Mouse (Mus musculus) forelimb bud, embryonic 11.5 days (tissue): ENCODE measurements at regions not wholly inside any gene's neighbourhood (a gene's known extent, or its start where the extent isn't known, plus 50 kb on each side); places are given as distances from the start of the nearest gene placed in this dataset.

Experiments
- DNase-seq: peaks from one replicate; pipeline ENCODE4 v3.0.0-alpha.2; 2012; ENCODE audit warnings: low read depth, low spot score

DNA sequence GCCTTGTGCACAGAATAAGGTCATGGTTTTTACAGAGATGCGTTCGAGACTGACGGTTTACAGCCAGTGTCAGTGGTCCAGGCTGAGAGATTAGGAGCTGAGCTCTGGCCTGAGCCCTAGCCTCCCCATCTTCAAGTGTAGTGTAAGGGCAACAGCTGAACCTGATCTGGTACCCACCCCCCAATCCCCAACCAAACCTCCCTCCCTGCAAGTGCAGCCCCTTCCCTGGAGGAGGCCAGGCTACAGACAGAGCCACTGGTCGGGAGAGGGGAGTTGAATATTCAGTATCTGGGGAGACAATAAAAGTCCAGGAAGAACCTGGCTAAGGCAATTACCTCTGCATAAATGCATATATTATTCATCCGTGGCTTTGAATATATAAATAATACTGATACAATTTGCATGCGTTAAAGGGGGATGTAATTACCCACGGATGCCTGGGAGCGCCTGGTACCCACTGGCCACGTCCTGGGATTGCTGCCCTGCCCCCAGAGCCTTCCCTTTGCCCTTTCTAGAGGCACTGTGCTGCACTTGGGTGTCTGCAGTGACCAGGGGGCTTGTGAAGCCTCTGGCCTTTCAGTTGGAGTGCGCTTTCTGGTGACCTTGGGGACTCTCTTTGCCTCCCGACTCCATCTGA, 95.5 kb upstream of the Mvb12b start:
- no peak for DNase-seq

DNA sequence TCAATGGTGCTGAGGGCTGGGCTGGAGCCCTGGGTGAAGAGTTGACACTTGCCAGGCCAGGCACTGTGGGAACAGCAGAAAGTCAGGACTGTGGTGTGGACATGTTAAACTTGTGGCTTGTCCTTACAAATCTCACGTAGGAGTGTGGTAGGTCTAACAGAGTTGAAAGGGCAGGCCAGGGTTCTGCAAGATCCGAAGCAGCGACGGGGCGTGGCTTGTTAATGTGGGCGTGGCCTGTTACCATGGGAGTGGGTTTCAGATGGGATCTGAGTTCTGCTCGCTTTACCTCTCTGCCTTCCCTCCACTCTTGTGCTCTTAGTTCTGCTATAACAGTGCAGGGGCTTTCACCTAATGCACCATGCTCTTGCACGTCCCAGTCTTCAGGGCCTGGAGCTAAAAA, 94.2 kb upstream of the Mvb12b start:
- DNase-seq, result no peak

DNA sequence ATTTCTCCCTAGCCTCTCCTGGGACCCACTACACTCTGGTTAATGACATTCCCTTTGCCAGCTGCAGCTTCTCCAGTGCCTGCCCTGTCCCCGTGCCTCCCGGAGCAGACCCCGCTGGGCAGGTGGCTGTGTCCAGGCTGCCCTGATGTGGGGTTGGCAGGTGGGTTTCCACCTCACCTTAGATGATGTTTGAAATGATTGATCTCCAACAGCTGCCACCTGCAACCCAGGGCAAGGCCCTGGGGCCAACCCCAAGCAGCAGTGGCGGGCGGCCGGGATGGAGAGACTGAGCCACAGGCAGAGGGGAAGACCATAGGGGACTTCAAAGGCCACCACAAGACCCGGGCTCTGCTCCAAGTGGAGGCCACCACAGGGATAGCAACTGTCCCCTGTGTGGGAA, 93.6 kb upstream of the Mvb12b start:
- DNase-seq, result no peak

DNA sequence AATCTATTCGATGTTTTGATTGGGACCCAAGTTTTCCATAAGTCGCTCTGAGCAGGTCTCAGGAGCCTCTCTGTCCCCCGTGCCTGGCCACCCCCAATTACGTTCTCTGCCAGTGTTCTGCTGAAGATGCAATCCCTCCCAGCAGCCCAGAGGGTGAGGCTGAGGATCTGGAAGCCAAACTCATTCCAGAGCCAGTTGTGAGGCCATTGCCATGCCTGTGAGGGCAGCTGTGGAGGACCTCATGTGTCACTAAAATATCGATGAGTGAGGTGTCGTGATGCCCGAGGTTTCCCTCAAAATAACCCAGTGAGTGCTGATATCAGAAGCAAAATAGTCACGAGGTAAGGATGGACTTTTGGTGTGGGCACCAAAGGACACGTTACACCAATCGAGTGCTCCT, 93.1 kb upstream of the Mvb12b start:
- DNase-seq, result no peak

DNA sequence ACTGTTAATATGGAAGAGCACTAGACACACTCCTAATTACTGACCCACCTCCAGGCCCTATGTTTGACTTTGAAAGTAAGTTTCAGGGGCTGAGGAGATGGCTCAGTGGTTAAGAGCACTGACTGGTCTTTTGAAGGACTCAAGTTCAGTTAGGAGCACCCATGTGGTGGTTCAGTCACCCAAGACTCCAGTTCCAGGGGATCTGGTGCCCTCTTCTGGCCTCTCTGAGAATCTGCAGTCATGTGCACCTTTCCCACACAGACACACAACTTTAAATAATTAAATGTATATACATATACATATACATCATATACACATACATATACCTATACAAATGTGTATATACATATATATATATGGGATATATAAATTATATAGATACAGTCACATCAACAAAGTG, 91.5 kb upstream of the Mvb12b start:
- DNase-seq, result no peak

DNA sequence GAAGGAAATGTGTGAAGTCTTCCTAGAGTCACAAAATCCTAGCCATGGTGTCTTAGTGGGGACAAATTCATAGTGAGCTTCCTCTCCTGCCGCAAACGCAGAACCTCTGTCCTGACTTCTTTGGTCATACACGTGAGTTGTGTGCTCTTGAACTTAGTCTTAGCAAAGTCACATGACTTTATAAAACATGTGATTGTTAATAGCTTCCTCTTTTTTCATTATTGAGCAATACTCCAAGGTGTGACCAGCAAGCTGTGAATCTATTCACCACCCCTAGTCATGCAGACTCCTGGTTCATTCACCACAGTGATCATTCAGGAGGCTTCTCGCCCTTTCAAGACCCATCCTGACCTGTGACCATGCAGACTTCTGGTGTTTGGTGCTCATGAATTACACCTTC, 90.8 kb upstream of the Mvb12b start:
- DNase-seq, result no peak

DNA sequence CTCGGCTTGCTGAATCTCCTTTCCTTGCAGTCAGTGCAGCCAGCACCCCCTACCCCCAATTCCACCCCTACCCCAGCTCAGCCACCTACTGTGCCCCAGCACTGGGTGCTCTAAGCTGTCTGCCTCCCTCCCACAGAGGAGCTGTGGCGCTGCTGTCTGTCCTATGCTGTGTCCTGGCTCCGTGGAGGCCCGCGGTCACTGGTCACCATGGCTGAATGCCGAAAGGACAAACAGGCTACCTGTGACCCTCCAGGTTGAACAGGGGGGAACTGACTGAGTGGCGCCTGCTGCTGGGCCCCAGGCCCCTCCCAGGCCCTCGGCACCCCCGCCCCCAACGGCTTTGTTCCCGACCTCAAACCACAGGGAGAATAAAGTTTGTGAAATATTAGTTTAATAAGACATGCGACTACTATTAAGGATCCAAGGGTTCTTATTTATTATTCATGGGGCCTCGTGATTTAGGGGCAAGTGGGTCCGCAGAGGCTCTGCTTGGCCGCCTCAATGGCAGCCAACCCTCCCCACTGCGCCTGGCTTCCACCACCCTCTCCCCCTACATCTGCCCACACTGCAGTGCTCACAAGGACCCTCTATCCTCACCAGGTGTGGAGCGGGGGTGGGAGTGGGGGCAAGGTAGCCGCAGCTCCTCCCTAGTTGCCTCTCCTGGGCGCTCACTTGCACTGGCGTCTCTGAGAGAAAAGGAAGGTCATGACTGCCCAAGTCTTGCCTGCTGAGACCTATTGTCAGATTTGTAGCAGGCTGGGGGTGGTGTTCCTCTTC, 90.0 kb upstream of the Mvb12b start:
- DNase-seq, result no peak

DNA sequence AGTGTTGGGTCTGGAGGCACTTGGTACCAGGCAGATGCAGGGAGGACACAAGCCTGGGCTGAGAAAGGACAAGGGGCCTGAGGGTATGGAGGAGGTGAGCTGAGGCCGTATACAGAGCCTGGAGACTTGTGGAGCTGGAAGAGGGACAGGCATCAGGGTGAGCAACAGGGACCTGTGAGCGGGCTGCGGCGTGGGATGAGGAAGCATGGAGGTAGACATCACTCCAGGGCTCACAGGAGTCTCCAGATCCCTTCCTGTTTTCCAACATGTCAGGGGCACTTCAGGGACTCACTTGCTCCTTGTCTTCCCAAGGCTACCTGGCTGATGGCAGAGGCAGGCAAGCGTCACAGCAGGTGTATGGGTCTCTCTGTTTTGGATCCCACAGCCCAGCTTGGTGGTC, 89.4 kb upstream of the Mvb12b start:
- DNase-seq, result no peak

DNA sequence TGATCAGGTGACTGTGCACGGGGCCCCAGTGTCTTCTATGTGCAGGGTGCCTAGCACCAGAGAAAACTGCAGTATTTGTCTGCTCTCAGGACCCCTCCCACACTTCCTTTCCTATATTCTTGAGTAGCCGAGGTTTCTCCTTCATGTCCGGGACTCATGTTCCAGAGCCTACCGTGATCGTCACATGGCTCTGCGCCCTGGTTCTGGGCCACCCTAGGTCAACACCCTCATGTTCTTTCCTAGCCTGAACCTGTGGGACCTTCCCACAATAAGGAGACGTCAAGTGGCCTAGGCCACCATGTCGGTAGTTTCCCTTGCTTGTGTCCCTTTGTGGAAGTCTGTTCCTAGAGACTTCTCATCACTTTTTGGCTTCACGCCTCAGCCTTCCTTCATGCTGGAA, 88.4 kb upstream of the Mvb12b start:
- DNase-seq, result no peak

DNA sequence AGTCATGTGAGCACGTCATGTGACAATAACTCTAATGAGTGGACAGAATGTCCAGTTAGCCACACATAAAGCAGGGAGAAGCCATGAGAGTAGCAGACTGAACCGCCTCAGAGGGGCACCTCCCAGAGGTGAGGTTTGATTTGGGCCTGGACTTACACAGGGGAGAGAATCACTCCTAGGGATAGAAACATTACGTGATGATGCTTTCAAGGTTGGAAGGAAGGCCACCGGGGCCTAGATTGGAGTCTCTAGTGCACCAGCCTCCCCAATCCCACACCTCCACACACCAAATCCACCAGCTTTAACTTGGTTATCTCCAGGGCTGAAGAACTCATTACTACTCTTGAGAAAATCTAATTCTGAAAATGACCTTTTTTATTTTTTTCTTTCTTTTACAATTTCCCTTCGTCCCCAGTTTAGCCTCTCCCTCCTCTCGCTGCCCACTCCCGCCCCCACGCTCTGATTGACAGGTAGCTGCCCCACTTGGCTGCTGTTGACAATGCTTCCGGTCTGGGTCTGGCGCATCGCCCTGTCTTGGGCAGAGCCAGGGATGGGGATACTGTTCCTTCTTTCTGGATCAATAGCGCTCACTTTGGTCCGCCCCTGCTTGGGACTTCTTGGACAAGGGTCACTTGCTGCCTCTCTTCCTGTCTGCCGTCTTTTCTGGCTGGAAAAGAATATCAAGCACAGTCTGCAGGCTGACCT, 87.8 kb upstream of the Mvb12b start:
- DNase-seq, result no peak

DNA sequence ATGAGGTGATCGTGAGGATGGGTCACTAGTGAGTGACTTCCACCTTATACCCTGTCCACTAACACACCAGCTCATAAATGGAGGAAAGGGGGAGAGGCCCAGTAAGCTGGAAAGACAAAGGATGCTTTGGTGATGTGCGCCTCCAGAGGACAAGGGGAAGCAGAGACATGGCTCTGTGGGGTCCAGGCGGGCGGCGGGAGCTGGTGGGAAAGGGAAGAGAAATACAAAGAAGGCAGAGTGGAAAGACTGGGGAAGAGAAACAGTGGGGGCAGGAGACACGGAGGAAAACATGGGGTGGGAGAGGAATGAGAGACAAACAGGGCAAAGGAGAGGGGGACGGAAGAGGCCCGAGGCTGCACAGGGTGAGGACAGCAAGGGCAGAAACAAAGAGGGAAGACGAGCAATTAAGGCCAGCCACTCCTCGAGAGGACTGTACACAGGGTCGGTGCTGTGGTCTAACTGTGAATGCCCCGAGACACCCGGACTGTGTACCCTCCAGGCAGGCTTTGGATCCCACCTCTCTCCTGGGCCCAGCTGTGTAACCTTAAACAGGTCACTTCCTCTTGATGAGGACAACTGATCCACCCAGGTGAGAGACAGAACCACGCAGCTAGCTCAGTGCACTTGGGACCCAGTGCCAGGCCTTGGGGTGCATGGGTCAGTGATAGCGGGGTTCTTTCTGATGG, 87.1 kb upstream of the Mvb12b start:
- DNase-seq, result no peak

DNA sequence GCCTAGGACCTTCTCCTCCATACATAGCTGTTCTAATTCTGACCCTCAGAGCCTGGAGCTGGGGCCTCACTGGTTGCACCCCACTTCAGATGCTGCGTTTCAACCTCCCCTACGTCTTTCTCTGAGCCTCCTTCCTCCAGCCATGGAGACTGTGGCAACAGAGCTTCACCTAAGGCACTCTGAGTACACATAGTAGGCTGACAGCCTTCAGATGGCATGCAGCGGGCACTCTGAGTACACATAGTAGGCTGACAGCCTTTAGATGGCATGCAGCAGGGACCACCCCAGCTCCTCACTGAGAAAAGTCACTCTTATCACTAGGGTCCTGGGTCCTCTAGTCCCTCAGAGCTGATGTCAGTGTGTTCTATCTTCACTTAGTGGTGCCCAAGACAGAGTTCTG, 86.3 kb upstream of the Mvb12b start:
- DNase-seq, result no peak

DNA sequence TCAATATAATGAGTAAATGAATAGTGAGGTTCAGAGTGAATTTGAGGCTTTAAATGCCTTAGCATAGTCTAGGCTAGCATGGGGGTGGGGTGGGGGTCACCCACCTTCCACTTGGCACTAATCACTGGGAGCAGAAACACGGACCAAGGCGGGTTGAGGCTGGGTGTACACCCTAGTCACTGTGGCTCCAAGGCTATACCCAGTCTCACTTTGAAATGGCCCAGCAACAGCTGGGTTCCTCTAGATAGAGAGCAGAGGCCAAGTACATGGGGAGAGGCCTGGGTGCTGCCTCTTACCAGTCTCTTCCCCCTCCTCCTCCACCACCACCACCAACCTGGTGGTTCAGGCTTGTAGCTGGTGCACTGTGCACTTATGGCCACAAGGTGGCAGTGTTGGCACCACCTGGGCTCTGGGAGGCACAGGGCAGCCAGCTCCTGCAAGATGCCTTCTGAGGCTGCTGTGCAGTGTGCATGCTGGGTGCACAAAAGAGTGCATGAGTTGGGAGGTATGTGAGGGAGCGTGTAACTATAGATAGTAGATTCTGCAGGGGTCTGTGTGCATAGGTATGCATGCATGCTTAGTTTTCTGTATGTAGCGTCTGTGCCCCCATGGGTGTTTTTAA, 85.6 kb upstream of the Mvb12b start:
- peak; percentile 84 for DNase-seq

DNA sequence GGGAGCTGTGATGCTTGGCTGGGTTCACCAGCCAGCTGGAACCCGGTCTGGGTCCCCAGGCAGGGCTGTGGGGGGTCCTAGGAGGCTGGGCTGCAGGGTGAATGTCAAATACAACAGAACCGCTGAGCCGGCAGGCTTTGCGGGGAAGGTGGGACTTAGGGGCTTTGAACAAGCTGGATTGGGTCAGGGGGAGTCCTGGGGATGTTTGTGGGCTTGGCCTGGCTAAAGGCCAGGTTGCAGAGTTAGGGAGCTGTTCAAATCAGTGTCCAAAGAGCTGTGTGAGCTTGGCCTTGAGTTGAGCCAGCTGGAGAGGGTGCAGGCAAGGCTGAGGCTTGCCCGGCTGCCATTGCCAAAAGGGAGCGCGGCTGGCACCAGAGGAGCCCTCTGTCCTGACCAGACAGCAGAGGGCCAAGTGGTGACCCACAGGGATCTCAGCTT, 79.3 kb upstream of the Mvb12b start:
- DNase-seq, result no peak

DNA sequence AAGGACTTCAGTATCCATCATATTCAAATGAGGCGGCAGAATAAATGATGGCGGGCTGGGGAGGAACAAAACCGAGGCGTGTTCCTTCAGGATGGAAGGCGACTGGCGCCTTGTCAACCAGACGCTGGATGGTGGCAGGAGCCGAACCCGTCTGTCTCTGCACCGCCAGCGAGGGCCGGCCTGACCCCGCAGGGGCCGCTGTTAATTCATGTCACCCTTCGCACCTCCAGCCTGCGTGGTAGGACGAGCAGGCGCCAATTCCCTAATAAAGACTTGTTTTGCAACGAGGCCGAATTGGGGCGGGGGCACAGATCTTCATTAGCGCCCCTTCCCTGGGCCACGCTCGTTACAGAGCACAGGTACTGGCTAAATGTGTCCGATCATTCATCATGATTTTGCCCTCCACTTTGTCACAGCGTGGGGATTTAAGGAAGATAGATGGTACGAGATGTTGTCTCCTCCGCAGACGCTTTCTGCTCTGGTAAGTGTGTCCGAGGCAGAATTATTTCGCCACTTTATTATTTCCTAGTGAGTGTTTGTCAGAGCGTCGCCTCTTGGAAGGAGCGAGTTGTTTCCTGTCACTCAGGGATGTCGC, 78.7 kb upstream of the Mvb12b start:
- DNase-seq, result no peak

DNA sequence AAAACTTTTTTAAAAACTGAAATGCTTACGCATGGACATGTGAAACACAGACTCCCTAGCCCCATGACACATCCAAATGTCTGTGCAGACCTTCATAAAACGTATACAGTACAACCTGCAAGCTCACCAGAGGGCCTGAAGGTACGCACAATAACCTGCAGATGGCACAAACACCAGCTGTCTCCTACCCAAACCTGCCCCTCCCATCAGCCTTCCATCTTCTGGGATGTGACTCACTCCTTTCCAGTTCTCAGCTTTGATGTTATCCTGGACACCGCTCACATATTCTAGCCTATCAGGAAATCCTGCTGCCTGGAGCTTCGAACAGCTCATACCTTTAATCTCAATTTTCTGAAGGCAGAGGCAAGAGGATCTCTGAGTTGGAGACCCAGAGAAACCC, 76.3 kb upstream of the Mvb12b start:
- no peak for DNase-seq

DNA sequence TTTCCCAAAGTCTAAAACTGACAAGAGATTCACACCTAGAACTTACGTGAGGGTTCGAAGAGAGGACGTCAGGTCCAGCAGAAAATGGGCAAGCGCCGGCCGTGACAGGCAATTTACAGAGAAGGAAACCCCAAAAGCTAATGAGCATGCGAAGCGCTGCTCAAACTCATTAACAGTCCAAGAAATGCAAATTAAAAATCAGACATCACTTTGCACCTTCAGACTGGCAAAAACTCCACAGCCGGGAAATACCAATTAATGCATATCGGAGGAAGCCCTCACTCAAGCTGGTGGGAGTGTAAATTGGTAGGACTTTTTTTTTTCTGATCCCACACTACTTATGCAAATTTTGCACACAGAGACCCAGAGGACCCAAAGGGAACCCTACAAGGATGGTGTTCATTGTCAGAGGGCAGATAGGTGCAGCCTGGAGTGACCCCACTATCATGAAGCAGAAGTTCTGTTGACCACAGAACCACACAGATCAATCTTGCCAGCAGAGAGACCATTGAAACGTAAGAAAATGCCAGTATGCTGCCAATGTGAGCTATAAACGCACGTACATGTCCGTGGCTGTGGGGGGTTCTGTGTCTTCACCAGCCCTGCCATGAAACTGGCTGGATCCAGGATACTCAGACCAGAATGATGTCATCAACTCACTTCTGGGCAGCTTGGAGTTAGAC, 74.8 kb upstream of the Mvb12b start:
- DNase-seq, result no peak

DNA sequence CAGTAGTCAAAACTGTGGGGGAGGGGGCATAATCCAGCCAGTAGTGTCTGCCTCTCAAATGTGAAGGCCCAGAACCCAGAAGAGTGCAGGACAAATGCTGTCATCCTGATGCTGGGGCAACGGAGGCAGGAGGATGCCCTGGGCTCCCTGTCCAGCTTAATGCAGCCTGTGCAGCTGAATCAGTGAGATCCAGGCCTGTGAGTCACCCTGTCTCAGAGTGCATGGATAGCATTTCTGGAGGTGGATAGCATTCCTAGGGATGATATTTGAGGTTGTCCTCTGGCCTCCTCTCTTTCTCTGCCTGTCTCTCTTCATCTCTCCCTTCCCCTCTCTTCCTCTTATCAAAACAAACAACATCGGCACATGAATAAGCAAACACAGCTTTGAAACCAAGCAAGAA, 73.8 kb upstream of the Mvb12b start:
- DNase-seq, result no peak

DNA sequence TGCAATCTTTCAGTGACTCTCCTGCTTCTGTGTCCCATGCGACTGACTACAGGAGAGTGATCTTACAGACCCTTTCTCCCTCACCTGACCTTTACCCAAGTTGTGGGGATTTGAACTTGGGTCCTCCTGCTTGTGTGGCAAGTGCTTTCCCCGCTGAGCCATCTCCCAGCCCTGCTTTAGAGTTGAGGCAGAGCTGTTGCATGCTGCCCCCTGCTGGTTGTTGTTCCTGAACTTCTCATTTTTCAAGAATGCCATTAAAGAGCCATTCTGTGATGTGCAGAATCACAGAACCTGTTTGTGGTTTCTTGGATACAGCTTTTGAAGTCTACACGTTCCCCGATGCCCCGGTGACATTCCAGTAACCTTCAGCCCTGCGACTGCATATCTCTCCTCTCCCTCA, 70.0 kb upstream of the Mvb12b start:
- peak; percentile 62 for DNase-seq

DNA sequence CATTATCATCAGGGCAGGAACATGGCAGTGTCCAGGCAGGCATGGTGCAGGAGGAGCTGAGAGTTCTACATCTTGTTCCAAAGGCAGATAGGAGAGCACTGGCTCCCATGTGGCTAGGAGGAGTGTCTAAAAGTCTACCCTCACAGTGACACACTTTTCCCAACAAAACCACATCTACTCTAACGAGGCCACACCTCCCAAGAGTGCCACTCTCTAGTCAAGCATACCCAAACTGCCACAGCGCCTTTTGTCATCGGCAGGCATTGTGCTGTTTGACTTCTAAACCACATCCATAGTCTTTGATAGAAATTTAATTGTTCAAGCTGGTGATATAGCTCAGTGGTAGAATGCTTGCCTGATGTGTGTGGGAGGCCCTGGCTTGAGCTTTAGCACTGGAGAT, 56.6 kb upstream of the Mvb12b start:
- DNase-seq, result no peak

DNA sequence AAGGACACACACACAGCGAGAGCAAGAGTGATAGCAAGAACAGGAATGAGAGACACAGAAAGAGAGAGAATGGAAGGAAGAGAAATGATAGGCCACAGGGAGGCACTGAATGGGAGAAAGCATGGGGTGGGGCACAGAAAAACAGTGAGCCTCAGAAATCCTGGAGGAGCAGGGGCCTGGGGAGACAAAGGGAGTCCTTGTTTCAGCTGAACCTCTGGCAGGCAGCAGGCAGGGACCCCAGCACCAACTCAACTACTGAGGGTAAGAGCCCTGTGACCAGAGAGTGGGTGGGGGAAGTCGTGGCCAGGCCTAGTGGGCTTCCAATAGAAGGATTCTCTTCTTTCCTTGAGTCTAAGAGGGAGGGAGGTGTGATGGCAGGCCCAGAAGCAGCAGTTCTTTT, 54.3 kb upstream of the Mvb12b start:
- DNase-seq, result no peak
